Mouse (Mus musculus): ENCODE data around the gene Gm28051.

The Gm28051 gene

GRCm38 (mm10) chr12:102743036-102743588 is 14.5 kb downstream of the Gm28051 start:
- no peak for DNase-seq (ENCODE audit: low read depth, low spot score)

GRCm38 (mm10) chr12:102742056-102742455 is 15.5 kb downstream of the Gm28051 start:
- DNase-seq (ENCODE audit: low read depth, low spot score), result no peak

GRCm38 (mm10) chr12:102740285-102740684 is 17.3 kb downstream of the Gm28051 start:
- no peak for DNase-seq (ENCODE audit: low read depth, low spot score)

GRCm38 (mm10) chr12:102739096-102739495 is 18.5 kb downstream of the Gm28051 start:
- no peak for DNase-seq (ENCODE audit: low read depth, low spot score)

GRCm38 (mm10) chr12:102733381-102733780 is 24.2 kb downstream of the Gm28051 start:
- no peak for DNase-seq (ENCODE audit: low read depth, low spot score)

- no peak for DNase-seq (ENCODE audit: low read depth, low spot score)
These were observed 26.6 kb downstream of the Gm28051 start for GRCm38 (mm10) chr12:102730798-102731619.

GRCm38 (mm10) chr12:102729855-102730797 is 27.4 kb downstream of the Gm28051 start:
- DNase-seq (ENCODE audit: low read depth, low spot score), result peak; percentile 96

- DNase-seq (ENCODE audit: low read depth, low spot score), result no peak
These were observed 31.8 kb downstream of the Gm28051 start for GRCm38 (mm10) chr12:102725761-102726175.

GRCm38 (mm10) chr12:102725146-102725545 is 32.4 kb downstream of the Gm28051 start:
- no peak for DNase-seq (ENCODE audit: low read depth, low spot score)

GRCm38 (mm10) chr12:102723861-102724260 is 33.7 kb downstream of the Gm28051 start:
- DNase-seq (ENCODE audit: low read depth, low spot score), result no peak

- no peak for DNase-seq (ENCODE audit: low read depth, low spot score)
These were observed 34.6 kb downstream of the Gm28051 start for GRCm38 (mm10) chr12:102722966-102723365.

- DNase-seq (ENCODE audit: low read depth, low spot score), result no peak
These were observed 35.1 kb downstream of the Gm28051 start for GRCm38 (mm10) chr12:102722451-102722850.

- no peak for DNase-seq (ENCODE audit: low read depth, low spot score)
These were observed 37.8 kb downstream of the Gm28051 start for GRCm38 (mm10) chr12:102719552-102720315.

- DNase-seq (ENCODE audit: low read depth, low spot score), result no peak
These were observed 42.7 kb downstream of the Gm28051 start for GRCm38 (mm10) chr12:102714654-102715395.

GRCm38 (mm10) chr12:102714116-102714515 is 43.4 kb downstream of the Gm28051 start:
- no peak for DNase-seq (ENCODE audit: low read depth, low spot score)

GRCm38 (mm10) chr12:102713153-102713865 is 44.3 kb downstream of the Gm28051 start:
- DNase-seq (ENCODE audit: low read depth, low spot score), result no peak

GRCm38 (mm10) chr12:102710851-102711375 is 46.7 kb downstream of the Gm28051 start:
- DNase-seq (ENCODE audit: low read depth, low spot score), result no peak

- no peak for DNase-seq (ENCODE audit: low read depth, low spot score)
These were observed 47.7 kb downstream of the Gm28051 start for GRCm38 (mm10) chr12:102709896-102710295.

GRCm38 (mm10) chr12:102708220-102708619 is 49.3 kb downstream of the Gm28051 start:
- no peak for DNase-seq (ENCODE audit: low read depth, low spot score)
